Comparison of ENCODE assay signal across 8 mouse cellular contexts in genomic region chr19:38818191-38818590, GRCm38 (mm10). TPM values are rescaled to one million over a fixed set of nuclear protein-coding genes. Genes with fewer than 3 reads are reported as not detected.
DNase-seq lines count a peak whose midpoint lies in the region; ATAC-seq and TF ChIP-seq lines count a peak whose summit lies in the region.

No protein-coding gene starts in this region.

- peaks cover 12% of the 10 kb centered on the region; the same call in 1 of the 2 replicates for H3K36me3 ChIP-seq in liver, adult 2 months (ENCODE audit: control insufficient read depth, insufficient read depth, low read length)
- peaks cover 36% of the 10 kb centered on the region for H3K36me3 ChIP-seq in embryonic facial prominence, embryonic 10.5 days (replicated peaks)
- H3K36me3 ChIP-seq in intestine, embryonic 15.5 days, result peaks cover 17% of the 10 kb centered on the region

- no peaks in the 10 kb centered on the region for H3K27me3 ChIP-seq in liver, adult 2 months (ENCODE audit: control insufficient read depth, insufficient read depth, low read length)
- no peaks in the 10 kb centered on the region for H3K27me3 ChIP-seq in embryonic facial prominence, embryonic 10.5 days (replicated peaks; ENCODE audit: low read depth, poor library complexity, severe bottlenecking)
- H3K27me3 ChIP-seq in intestine, embryonic 15.5 days (replicated peaks), result no peaks in the 10 kb centered on the region

- H3K9me3 ChIP-seq in embryonic facial prominence, embryonic 10.5 days, result no peaks in the 10 kb centered on the region
- H3K9me3 ChIP-seq in intestine, embryonic 15.5 days, result no peaks in the 10 kb centered on the region

- DNase-seq in liver, adult 2 months (ENCODE audit: extremely low read depth, low read depth, low spot score), result no peak
- no peak for DNase-seq in liver
- no peak for DNase-seq in embryonic facial prominence, embryonic 10.5 days (ENCODE audit: low spot score)
- DNase-seq in naive thymus-derived CD4-positive, alpha-beta T cell, adult 2 months (ENCODE audit: low read depth), result peak; percentile 9
- no peak for DNase-seq in right cerebral cortex, postnatal 25 days
- DNase-seq in kidney, postnatal 10 days, result no peak

- no peak overlapping the region for H3K27ac ChIP-seq in liver, adult 2 months (replicated peaks; ENCODE audit: insufficient read depth, low read depth, low read length)
- 0 out of 2 replicates have a peak overlapping the region, but pooled peaks have one; percentile 88 for H3K27ac ChIP-seq in embryonic facial prominence, embryonic 10.5 days (replicated peaks)
- no peak overlapping the region for H3K27ac ChIP-seq in intestine, embryonic 15.5 days

- TF ChIP-seq CTCF in liver, adult 2 months (IDR thresholded peaks at IDR 0.05; ENCODE audit: low read depth, low read length), result no peak

- no peak for TF ChIP-seq POLR2A in liver, adult 2 months (IDR thresholded peaks at IDR 0.05; ENCODE audit: extremely low read depth, insufficient read depth, low read length)

- H3K79me2 ChIP-seq in liver, adult 2 months (ENCODE audit: control insufficient read depth, insufficient read depth, low read length), result peaks cover 3% of the 10 kb centered on the region; the same call in 1 of the 2 replicates

- H3K9ac ChIP-seq in liver, adult 2 months (ENCODE audit: low read depth, low read length), result peak overlapping the region; percentile 26; the same call in 1 of the 2 replicates
- peak overlapping the region; percentile 70 for H3K9ac ChIP-seq in intestine, embryonic 15.5 days

- H3K4me3 ChIP-seq in liver, adult 2 months (ENCODE audit: insufficient read depth, low read depth, low read length), result peak overlapping the region; percentile 79; the same call in 1 of the 2 replicates
- peak overlapping the region; percentile 88 for H3K4me3 ChIP-seq in embryonic facial prominence, embryonic 10.5 days
- H3K4me3 ChIP-seq in intestine, embryonic 15.5 days (replicated peaks), result peak overlapping the region; percentile 81

- ATAC-seq in intestine, embryonic 15.5 days, result no peak
- ATAC-seq in activated CD4-positive, CD25-positive, alpha-beta regulatory T cell, adult 4 months, result no peak

- peaks cover 4% of the 10 kb centered on the region for H3K4me1 ChIP-seq in liver, adult 2 months (ENCODE audit: control insufficient read depth, insufficient read depth, low read length)
- H3K4me1 ChIP-seq in embryonic facial prominence, embryonic 10.5 days, result peaks cover 19% of the 10 kb centered on the region
- no peaks in the 10 kb centered on the region for H3K4me1 ChIP-seq in intestine, embryonic 15.5 days (replicated peaks)

- 20% methylated on average over 8 of the region's 8 CpGs for WGBS in liver, adult 2 months
- WGBS in embryonic facial prominence, embryonic 10.5 days, result 45% methylated on average over 8 of the region's 8 CpGs
- 32% methylated on average over 8 of the region's 8 CpGs for WGBS in intestine, embryonic 15.5 days

- peak overlapping the region; percentile 67 for H3K4me2 ChIP-seq in intestine, embryonic 15.5 days (replicated peaks)

RNA-seq across cellular contexts. Expression of gene Noc3l, which starts 0.8 kb away (rescaled TPM):
- total RNA-seq in liver, adult 2 months (2014; rRNA removed), result 2.4 and 3.2 TPM in 2 replicates
- polyA plus RNA-seq in liver, adult 2 months (2012; rRNA removed), result 1.4 and 2.0 TPM in 2 replicates
- 11.1 and 12.7 TPM in 2 replicates for polyA plus RNA-seq in embryonic facial prominence, embryonic 10.5 days (2016; fragmentation: Nextera tagmentation; extraction: Ambion mirVana)
- polyA plus RNA-seq in intestine, embryonic 15.5 days (2015; fragmentation: Nextera tagmentation; extraction: Ambion mirVana), result 6.5 and 7.3 TPM in 2 replicates
- polyA plus RNA-seq in activated CD4-positive, CD25-positive, alpha-beta regulatory T cell, adult 4 months (2017; shearing (Covaris generic)), result 1 to 10 TPM; 7.1 to 9.5 TPM

RNA-seq across cellular contexts. Expression of gene Tbc1d12, which starts 18.2 kb away (rescaled TPM):
- total RNA-seq in liver, adult 2 months (2014; rRNA removed), result 5.9 and 6.4 TPM in 2 replicates
- 2.2 TPM in 2 replicates for polyA plus RNA-seq in liver, adult 2 months (2012; rRNA removed)
- 1.6 and 2.1 TPM in 2 replicates for polyA plus RNA-seq in embryonic facial prominence, embryonic 10.5 days (2016; fragmentation: Nextera tagmentation; extraction: Ambion mirVana)
- polyA plus RNA-seq in intestine, embryonic 15.5 days (2015; fragmentation: Nextera tagmentation; extraction: Ambion mirVana), result 1.6 and 1.9 TPM in 2 replicates
- under 1 TPM; 0.74 to 0.99 TPM for polyA plus RNA-seq in activated CD4-positive, CD25-positive, alpha-beta regulatory T cell, adult 4 months (2017; shearing (Covaris generic))
